Mouse (Mus musculus): ENCODE measurements around the gene Sgcd.

DNA sequence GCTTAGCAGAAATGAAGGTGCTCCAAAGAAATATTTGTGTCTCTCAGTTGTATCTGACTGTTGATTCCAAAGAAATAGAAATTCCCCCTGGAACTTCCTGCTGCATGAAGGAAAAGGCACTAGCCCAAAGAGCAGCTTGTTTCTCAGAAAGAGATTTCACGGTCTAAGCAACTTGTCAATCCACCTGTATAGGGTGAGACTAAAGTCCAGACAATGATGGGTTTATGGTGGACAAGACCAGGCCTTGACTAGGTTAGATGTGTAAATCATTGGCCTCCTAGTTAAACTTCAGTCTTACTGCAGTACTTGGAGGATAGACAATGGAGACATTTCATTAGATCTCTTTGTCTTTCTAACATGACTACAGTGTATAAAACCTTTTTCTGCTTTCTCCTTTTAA lies 420.3 kb downstream of the Sgcd start:
- no peak for TF ChIP-seq CTCF (IDR thresholded peaks at IDR 0.05)
- no peak for TF ChIP-seq EP300 (IDR thresholded peaks at IDR 0.05)

All from lung, postnatal 0 days (tissue).